Mouse (Mus musculus) ovary, adult 18-20 months (tissue): ENCODE results near the gene Spats1.
"Not testable (repeated sequence)": the region's sequence is repeated elsewhere in the genome, so short reads cannot be mapped to it uniquely, and the experiment has no call there.

Experiments
- DNase-seq: peaks from one replicate; pipeline ENCODE4 v3.0.0; 2022; ENCODE audit warnings: low spot score, mixed read lengths

The Spats1 gene

GRCm38 (mm10) chr17:45447063-45447462, 28.2 kb downstream of the Spats1 start:
- no peak for DNase-seq

GRCm38 (mm10) chr17:45445923-45446322, 29.3 kb downstream of the Spats1 start:
- DNase-seq, result no peak

DNA sequence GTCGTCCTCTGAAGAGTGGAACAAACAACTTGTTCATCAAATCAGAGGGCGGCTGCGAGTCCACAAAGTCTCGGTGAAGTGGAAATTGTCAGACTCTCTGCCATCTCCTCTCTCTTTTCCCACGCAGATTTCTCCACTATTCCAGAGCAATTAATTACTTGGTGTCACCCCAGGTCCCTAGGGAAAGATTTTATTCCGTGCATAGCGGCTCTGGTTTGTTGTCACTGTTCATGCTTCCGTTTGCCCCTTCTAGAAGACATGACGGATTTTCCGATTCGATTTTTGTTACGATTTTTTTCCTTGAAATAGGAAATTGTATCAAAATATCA, 41.0 kb downstream of the Spats1 start:
- no peak for DNase-seq

DNA sequence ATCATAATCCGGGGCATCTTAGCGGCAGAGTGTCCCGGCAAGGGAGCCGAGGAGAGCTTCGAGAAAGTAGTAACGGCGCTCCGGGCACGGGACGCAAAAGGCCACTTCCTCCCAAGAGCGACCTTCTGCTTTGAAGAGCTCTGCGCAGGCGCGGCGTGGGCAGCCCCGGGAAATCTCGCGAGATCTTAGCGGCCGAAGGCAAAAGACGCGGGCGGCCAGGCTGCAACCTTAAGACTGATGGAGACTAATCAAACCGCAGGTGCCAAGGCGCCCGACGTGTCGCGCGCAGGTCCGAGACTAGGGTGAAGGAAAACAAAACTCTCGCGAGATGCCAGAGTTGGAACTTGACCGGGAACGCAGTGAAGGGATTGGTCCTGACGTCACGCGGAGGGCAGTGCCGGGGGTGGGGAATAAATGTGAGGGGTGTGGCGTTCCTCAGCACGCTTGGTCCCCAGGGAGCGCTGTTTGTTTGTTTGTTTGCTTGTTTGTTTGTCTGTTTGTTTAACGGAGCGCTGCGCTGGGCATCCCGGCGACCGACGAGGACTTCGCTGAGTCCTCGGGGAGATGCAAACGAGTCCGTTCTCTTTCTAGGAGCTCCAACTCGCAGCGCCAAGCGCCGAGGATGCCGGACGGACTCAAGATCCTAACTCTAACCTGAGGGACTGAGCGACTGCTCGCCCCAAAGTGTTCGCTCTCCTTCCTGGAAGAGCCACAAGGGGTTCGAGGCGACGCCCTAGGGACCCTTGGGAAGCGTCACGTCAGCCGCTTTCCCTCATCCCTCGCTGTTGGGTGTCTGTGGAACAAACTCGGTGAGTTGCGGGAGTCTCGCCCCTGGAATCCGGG, 41.6 kb downstream of the Spats1 start, which contains the start of gene Cdc5l:
Cdc5l (minus strand) TSS at position 319 of the 843 bp plus-strand sequence.
- DNase-seq, result peak; percentile 96

DNA sequence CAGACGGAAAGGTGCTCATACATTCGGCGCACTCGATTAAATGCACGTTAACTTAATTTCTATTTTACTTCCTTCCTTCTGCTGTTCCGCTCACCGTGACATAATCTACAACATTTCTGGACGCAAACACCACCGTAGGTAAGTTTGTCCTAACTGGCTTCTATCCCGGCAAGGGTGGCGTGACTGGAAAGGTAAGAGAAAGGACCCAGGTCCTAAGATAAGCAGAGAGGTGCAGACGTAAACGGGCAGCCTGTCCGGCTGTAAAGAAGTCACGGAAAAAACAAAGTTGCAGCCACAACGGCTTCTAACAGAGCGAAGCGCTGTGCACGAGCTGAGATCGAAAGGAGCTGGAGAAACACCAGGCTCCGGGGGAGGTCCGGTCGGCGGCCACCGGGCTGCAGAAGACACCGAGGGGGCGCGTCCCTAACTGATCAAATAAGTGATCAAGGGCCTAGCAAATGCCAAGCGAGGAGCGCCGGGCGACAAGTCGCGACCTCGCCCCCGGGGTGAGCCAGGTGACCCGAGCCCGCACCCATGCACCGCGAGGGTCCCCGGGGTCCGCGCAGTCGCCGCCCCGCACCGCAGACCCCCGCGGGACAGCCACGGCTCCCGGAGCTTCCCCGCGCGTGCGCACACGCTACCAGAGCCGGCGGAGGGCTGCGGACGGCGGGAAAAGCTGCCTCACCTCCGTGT, 42.4 kb downstream of the Spats1 start:
- DNase-seq, result no peak

DNA sequence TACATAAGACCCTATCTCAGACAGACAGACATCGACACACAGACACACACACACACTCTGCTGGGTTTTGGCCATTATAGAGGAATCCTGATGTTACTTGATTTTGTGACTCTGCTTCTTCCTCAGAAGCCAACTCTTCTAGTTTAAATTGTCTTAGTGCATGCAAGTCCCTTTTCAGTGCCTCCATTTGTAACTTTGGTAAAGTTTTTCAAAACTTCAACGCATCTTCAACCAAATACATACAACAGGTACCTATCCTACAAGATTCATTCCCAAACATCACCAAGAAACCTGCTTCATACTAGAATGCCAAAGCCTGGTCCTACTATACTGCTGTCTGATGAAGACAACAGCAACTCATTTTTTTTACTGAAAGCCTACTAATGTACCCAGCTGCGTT, 43.2 kb downstream of the Spats1 start:
- DNase-seq, result no peak

- DNase-seq, result no peak
These were observed 57.8 kb downstream of the Spats1 start for GRCm38 (mm10) chr17:45417387-45417786.

GRCm38 (mm10) chr17:45411617-45412016, 63.6 kb downstream of the Spats1 start:
- DNase-seq, result not testable (repeated sequence)

- DNase-seq, result no peak
These were observed 66.5 kb downstream of the Spats1 start for GRCm38 (mm10) chr17:45408719-45409118.

GRCm38 (mm10) chr17:45406281-45406680, 68.9 kb downstream of the Spats1 start:
- DNase-seq, result no peak

GRCm38 (mm10) chr17:45403207-45403606, 72.0 kb downstream of the Spats1 start:
- no peak for DNase-seq

- no peak for DNase-seq
These were observed 72.6 kb downstream of the Spats1 start for GRCm38 (mm10) chr17:45402601-45403000.

GRCm38 (mm10) chr17:45402126-45402525, 73.1 kb downstream of the Spats1 start:
- DNase-seq, result no peak

DNA sequence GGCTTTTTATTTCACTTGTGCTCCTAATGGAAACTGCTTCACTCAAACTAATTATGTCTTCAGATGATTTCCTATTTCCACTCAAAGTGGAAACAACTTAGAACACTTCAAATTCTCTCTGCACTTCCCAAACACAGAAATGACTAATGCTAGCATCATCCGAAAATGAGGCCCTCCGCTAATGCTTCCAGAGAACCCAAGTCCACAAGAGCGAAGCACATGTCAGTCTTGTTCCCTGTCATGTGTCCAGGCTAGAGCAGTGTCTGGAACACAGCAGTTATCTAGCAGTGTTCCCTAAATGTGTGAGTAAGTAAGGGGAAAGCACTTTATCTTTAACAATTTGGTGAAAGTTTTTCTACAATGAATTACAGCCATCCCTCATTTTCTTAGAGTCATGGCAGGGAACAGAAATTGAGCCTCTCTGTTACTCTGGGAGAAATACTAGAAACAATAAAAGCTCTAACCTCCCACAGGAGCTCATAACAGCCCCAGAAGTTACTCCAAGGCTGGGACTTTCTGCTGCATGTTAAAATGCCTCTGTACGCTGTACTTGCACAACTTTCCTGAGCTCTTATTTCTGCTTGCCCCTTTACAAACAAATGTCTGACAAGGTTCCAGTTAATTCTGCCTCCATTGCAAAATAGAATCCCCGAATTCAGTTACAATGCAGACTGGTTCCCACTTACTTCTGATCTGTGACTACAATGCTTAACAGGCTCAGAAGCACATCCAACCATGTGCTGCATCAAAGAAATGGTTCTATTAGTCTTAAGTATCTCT, 73.9 kb downstream of the Spats1 start:
- DNase-seq, result no peak

GRCm38 (mm10) chr17:45398021-45398420, 77.2 kb downstream of the Spats1 start:
- DNase-seq, result no peak

- no peak for DNase-seq
These were observed 77.7 kb downstream of the Spats1 start for GRCm38 (mm10) chr17:45397541-45397940.

- DNase-seq, result no peak
These were observed 80.6 kb downstream of the Spats1 start for GRCm38 (mm10) chr17:45394612-45395011.

GRCm38 (mm10) chr17:45393765-45394164, 81.5 kb downstream of the Spats1 start:
- no peak for DNase-seq
